Mouse (Mus musculus) lung, adult 2 months (tissue): ENCODE measurements around the gene Memo1.

Experiments
- CTCF ChIP-seq: fragments of 200-500 bp; IDR thresholded peaks from 2 replicates; pipeline ENCODE4 v1.5.1; 2011; ENCODE audit warnings: mild to moderate bottlenecking, low read length, control low read depth; ENCODE audit not compliant: insufficient read depth
- POLR2A ChIP-seq: fragments of 200-500 bp; IDR thresholded peaks from 2 replicates; pipeline ENCODE4 v1.6.1; 2011; ENCODE audit warnings: low read depth, mild to moderate bottlenecking, control low read depth, low read length, borderline replicate concordance; ENCODE audit errors: extremely low read depth

GRCm38 (mm10) chr17:74209143-74209908 lies 86.0 kb downstream of the Memo1 start:
- TF ChIP-seq POLR2A: no peak
- no peak for TF ChIP-seq CTCF
